Mouse (Mus musculus) small intestine, adult 2 months (tissue): ENCODE measurements around the gene Pappa.

Source experiments
- CTCF ChIP-seq: fragments of 200-500 bp; IDR thresholded peaks from 2 replicates; pipeline ENCODE4 v1.5.1; 2012; ENCODE audit warnings: low read depth, mild to moderate bottlenecking, control low read depth, inconsistent platforms, low read length, moderate library complexity, mixed read lengths; ENCODE audit not compliant: insufficient replicate concordance, insufficient read length; ENCODE audit errors: extremely low read depth
- POLR2A ChIP-seq: fragments of 200-500 bp; IDR thresholded peaks from 2 replicates; pipeline ENCODE4 v1.6.1; 2012; ENCODE audit warnings: low read depth, mild to moderate bottlenecking, control low read depth, inconsistent platforms, low read length, moderate library complexity

GRCm38 (mm10) chr4:65285165-65285564, 161.2 kb downstream of the Pappa start:
- TF ChIP-seq CTCF (no peak), POLR2A (no peak)
